Mouse (Mus musculus) macrophage (primary cell): Measurements from ENCODE around the gene Zfp948. TPM values are rescaled to one million over a fixed set of nuclear protein-coding genes. Genes with fewer than 3 reads are reported as not detected.

Experiments used
- H3K27ac ChIP-seq: fragments of 350-480 bp; formaldehyde crosslinking; 2 replicates; pipeline ENCODE4 v1.9.0; 2021
- H3K36me3 ChIP-seq: fragments of 350-480 bp; formaldehyde crosslinking; 2 replicates; pipeline ENCODE4 v1.9.0; 2021; ENCODE audit errors: inconsistent target
- H3K4me3 ChIP-seq: fragments of 350-480 bp; formaldehyde crosslinking; 2 replicates; pipeline ENCODE4 v1.9.0; 2021; ENCODE audit errors: inconsistent target
- H3K79me2 ChIP-seq: fragments of 350-480 bp; formaldehyde crosslinking; 2 replicates; pipeline ENCODE4 v1.9.0; 2021; ENCODE audit errors: inconsistent target
- WGBS: methylation state at CpG from one replicate; pipeline ENCODE4 v1.1.7; 2026; ENCODE audit warnings: inconsistent platforms; ENCODE audit not compliant: missing documents; 5-methylcytosine and 5-hydroxymethylcytosine counted together
- polyA plus RNA-seq: library from polyadenylated mRNA; stranded (reverse); fragments of 250-400 nt; gene quantifications from 3 replicates; pipeline ENCODE4 v1.2.4, GENCODE M21; 2018; ENCODE audit warnings: inconsistent platforms
- total RNA-seq, 78 experiments: library from RNA; depleted of rRNA; stranded (reverse); fragments of 250-400 nt; gene quantifications; 1 replicate in 9 of 78; 2 replicates in 24 of 78; 3 replicates in 43 of 78; 4 replicates in 2 of 78; pipeline ENCODE4 v1.2.4; 2018; ENCODE audit warnings: inconsistent platforms in 56 of 78

Zfp948 gene
- 10 to 100 TPM in 24 of 26 experiments, 1 to 10 TPM in 2; 4.2 to 34.9 (median 17.9) TPM for total RNA-seq (2018; cell fraction: chromatin; rRNA removed)
- total RNA-seq (2018; cell fraction: cytosol; rRNA removed) = 1 to 10 TPM; 2.5 to 7.8 (median 5.3) TPM
- total RNA-seq (2018; cell fraction: nucleus; rRNA removed) = 10 to 100 TPM in 25 of 26 experiments, 1 to 10 TPM in 1; 9.8 to 33.5 (median 16.8) TPM
- 5.0 to 9.7 TPM (median 7.9 TPM) in 3 replicates for polyA plus RNA-seq

GRCm38 (mm10) chr17:21566728-21567349 is at the start of gene Zfp948:
Zfp948 (plus strand) TSS chr17:21567008.
- peak within 1 kb of the TSS; percentile 63 for H3K27ac ChIP-seq
- 2% methylated on average over 29 of the region's 29 CpGs for WGBS

GRCm38 (mm10) chr17:21517130-21517671 is 49.6 kb upstream of the Zfp948 start:
- H3K27ac ChIP-seq = peak overlapping the region; percentile 79
- whole genome bisulfite sequencing = 29% methylated on average over 4 of the region's 4 CpGs
- peak overlapping the region; percentile 60 for H3K4me3 ChIP-seq
- H3K36me3 ChIP-seq = no peaks in the 10 kb centered on the region
- H3K79me2 ChIP-seq = no peaks in the 10 kb centered on the region

More at GRCm38 (mm10) chr17:21566728-21567349, at the start of gene Zfp948:
- Histone ChIP-seq H3K4me3 (peak within 1 kb of the TSS; percentile 53), H3K36me3 (peaks cover 6% of the 10 kb centered on the region), H3K79me2 (peaks cover 34% of the 10 kb centered on the region)

DNA sequence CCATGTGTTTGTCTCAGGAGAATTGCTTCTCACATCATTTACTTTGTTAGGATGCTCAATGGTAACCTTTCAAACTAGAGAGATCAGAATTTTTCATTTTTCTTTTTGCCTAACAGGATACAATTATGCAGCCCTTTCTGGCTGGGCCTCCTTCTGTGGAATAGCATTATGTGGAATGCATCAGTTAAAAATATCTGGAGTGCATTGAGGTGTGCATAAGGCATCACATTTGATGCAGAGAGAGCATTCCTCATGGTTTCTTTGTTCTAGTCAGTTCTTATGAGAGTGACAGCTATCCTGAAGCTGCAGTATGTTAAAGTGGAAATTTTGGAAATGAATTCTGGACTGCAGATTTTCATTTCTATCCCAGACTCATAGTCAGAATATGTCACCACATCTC is 40.5 kb upstream of the Zfp948 start:
- H3K79me2 ChIP-seq = no peaks in the 10 kb centered on the region
- H3K4me3 ChIP-seq = no peak overlapping the region
- H3K36me3 ChIP-seq = no peaks in the 10 kb centered on the region
- no peak overlapping the region for H3K27ac ChIP-seq

GRCm38 (mm10) chr17:21530645-21531330 is 36.0 kb upstream of the Zfp948 start:
- 86% methylated on average over 5 of the region's 5 CpGs for WGBS
- H3K36me3 ChIP-seq = no peaks in the 10 kb centered on the region
- H3K27ac ChIP-seq = no peak overlapping the region
- H3K79me2 ChIP-seq = no peaks in the 10 kb centered on the region; the same call in 1 of the 2 replicates
- H3K4me3 ChIP-seq = no peak overlapping the region

GRCm38 (mm10) chr17:21531621-21532020 is 35.2 kb upstream of the Zfp948 start:
- H3K36me3 ChIP-seq = no peaks in the 10 kb centered on the region
- WGBS = 64% methylated on average over 5 of the region's 5 CpGs
- peak overlapping the region; percentile 38; the same call in 1 of the 2 replicates for H3K4me3 ChIP-seq
- no peak overlapping the region for H3K27ac ChIP-seq
- peaks cover 6% of the 10 kb centered on the region for H3K79me2 ChIP-seq

DNA sequence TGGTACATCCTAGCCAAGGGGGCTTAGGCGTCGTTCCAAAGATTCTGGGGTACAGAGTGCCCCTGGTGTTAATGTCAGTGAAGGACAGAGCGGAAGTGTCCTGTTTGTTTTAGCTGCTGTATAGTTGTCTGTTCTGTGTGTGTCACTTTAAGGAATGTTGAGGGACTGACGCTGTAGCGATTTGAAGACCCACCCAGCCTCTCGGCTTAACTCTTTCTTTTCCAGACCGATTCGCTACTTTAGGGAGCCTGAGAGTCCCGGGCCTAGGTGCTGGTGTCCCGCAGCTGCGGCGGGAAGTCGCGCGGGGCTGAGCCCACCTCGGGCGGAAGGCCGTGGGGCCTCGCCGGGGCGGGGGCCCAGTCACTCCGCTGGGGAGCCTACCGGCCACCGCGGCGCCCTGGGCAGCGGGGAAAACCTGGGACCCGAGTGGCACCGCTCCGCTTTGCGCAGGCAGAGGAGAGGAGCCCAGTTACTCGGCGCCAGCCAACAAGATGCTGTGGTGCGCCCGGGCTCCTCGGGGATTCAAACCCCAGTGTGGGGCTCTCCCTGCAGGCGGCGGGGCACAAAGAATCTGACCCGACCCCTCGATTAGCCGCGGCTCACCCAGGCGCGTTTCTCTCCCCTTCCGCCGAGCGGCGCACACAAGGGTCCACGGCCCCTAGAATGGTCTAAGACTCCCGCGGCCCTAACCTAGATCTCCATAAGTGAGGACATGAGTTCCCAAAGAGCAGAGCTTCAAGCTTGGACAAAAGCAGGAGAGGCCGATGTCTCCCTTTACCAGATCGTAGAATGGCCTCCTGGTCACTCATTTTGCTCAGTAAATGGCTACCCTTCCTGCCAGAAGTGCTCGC is 34.5 kb upstream of the Zfp948 start:
- Histone ChIP-seq H3K36me3 (no peaks in the 10 kb centered on the region), H3K27ac (peak overlapping the region; percentile 48), H3K4me3 (peak overlapping the region; percentile 38), H3K79me2 (peaks cover 13% of the 10 kb centered on the region)
- 4% methylated on average over 37 of the region's 54 CpGs for WGBS

- WGBS = 100% methylated on average over 1 of the region's 1 CpGs
- no peak overlapping the region for H3K27ac ChIP-seq
- no peaks in the 10 kb centered on the region for H3K36me3 ChIP-seq
- H3K79me2 ChIP-seq = peaks cover 29% of the 10 kb centered on the region
- no peak overlapping the region for H3K4me3 ChIP-seq
Measured at GRCm38 (mm10) chr17:21533961-21534360, 32.8 kb upstream of the Zfp948 start.

DNA sequence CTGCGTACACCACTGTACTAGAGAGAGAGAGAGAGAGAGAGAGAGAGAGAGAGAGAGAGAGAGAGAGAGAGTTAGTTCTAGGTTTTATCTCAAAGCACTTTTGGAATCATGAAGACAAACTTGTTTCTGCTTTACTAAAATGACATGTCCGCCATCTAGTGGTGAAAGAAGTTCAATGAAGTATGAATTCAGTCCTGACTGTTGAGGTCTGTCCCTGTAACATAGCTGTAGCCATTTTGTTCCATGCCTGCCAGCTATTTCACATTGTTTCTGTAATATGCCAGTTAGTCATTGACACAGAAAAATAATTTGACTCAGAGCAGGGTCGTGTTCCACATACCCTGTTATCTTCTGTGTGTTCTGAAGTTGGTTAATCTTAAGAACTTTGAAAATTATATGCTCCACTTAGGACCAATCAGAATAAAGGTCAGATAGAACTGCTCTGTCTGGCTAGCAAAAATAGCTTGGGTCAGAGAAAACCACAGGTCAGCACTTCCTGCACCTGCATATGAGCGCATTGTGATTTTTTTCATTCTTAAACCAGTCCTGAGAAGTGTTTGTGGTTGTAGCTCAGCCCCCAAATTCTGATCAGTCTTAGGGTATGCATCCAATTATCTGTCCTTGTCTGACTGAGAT is 32.2 kb upstream of the Zfp948 start:
- WGBS = 0% methylated on average over 4 of the region's 4 CpGs
- Histone ChIP-seq H3K79me2 (peaks cover 35% of the 10 kb centered on the region), H3K4me3 (peak overlapping the region; percentile 85; the same call in 1 of the 2 replicates), H3K27ac (peak overlapping the region; percentile 80), H3K36me3 (no peaks in the 10 kb centered on the region)

DNA sequence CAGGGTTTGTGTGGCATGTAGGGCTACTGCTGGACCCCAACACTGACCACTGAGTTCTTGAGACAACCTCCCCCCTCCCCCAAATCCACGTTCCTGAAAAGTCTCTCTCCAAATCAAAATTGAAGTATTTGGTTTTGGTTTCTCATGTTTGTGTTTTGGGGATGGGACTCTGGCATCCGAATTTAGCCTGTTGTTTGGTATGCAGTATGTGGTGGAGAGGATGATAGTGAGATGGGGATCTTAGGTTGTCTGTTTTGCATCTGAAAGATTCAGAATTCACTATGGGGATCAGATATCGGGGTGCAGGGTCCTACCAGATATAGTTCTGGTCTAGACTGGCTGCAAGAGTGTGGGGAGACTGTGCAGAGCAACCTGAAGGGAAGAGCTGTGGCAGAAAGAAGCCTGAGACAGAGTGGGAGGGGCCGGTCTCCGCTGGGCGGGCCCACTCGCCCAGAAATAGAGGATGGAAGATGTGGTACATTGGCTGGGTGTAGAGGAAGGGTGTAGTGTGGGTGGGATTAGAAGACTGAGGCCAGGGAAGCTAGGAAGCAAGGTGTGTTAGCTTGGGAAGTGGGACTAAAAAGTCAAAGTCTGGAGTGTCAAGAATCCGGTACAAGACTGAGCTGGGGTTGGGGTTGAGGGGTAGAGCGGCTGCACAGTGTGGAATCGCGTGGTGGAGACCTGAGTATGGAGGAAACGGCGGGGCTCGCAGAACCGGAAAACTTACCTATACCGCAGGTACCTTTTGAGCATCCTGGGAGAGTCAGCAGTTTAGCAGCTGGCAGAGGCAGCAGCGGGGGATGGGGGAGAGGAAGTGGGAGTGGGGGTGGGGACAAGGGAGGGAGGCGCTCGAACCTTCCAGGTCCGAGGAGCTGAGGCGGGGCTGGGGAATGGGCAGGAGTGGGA is 31.5 kb upstream of the Zfp948 start, which contains the start of gene Zfp52:
TSS of gene Zfp52 (plus strand) at position 444 of the 906 bp plus-strand sequence.
- WGBS = 1% methylated on average over 21 of the region's 21 CpGs
- H3K79me2 ChIP-seq = peaks cover 43% of the 10 kb centered on the region
- peak within 1 kb of the TSS; percentile 80 for H3K27ac ChIP-seq
- H3K36me3 ChIP-seq = no peaks in the 10 kb centered on the region
- peak within 1 kb of the TSS; percentile 85 for H3K4me3 ChIP-seq

DNA sequence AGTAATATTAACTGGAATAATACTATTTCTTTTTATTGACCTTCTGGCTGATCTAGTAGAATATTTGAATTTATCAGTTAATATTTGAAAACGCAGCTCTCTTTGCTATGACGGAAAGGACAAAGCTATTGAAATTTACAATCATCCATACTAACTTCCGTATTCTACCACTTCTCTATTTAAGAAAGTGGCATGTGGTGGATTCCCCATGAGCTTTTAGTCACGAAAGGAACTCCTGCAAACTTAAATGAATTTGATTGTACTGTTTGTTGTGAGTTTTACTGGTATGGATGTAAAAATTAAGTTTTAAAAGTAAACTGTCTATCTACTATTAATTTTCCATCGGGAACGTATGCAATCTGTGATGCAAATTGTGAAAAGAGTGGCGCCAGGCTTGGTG is 30.7 kb upstream of the Zfp948 start:
- WGBS = 17% methylated on average over 7 of the region's 7 CpGs
- peak overlapping the region; percentile 80 for H3K27ac ChIP-seq
- H3K36me3 ChIP-seq = peaks cover 4% of the 10 kb centered on the region; the same call in 1 of the 2 replicates
- H3K4me3 ChIP-seq = peak overlapping the region; percentile 85
- peaks cover 50% of the 10 kb centered on the region for H3K79me2 ChIP-seq

DNA sequence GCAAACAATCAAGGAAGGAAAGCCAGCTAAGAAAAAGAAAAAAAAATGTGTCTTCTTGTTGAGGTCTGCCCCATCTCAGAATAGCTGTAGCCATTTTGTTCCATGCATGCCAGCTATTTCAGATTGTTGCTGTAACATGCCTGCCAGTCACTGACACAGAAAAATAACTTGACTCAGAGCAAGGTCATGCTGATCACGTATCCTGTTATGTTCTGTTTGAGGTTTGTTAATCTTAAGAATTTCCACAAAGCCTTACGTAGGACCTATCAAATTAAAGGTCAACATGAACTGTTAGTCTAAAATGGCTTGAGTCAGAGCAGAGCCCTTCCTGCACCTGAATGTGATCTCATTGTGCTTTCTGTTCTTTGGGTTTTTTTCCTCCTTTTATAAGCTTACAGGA is 30.1 kb upstream of the Zfp948 start:
- H3K4me3 ChIP-seq = peak overlapping the region; percentile 85
- H3K36me3 ChIP-seq = peaks cover 5% of the 10 kb centered on the region; the same call in 1 of the 2 replicates
- peak overlapping the region; percentile 80 for H3K27ac ChIP-seq
- 65% methylated on average over 2 of the region's 2 CpGs for WGBS
- H3K79me2 ChIP-seq = peaks cover 56% of the 10 kb centered on the region

DNA sequence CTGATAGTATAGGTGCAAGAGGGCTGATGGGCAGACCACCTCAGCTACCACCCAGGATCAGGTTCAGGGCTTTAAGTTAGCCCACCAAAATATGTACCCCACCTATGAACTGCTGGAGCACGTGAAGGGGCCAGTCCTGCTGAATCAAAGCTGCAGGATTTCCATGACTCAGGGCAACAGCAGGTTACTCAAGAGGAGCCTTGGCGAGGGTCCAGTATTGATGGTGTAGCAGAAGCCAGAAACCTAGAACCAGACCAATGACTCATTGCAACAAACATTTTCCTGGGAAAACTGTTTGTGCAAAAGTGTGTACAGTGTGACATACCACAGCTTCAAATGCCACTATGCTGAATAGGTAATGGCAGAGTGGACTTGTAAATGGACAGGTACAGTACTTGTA is 9.0 kb upstream of the Zfp948 start:
- Histone ChIP-seq H3K27ac (no peak overlapping the region), H3K36me3 (peaks cover 60% of the 10 kb centered on the region), H3K79me2 (peaks cover 11% of the 10 kb centered on the region; the same call in 1 of the 2 replicates), H3K4me3 (no peak overlapping the region)
- 76% methylated on average over 2 of the region's 2 CpGs for WGBS

DNA sequence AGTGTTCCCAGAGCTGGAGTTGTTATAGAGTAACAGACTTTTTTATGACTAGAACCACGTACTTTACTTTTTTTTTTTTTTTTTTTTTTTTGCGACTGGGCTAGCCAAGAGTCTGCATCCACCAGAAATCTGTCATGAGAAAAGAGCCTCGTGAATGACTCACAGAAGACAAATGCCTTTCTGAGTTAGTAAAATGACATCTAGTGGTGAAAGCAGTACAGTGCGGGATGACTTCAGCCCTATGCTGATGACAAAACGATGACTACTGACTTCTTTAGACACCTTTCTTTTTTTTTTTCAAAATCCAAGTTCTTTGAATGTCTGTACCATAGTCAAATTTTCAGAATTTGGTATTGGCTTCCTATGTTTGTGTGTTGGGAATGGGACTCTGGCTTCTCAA is 588 bp upstream of the Zfp948 start:
- peak overlapping the region; percentile 53 for H3K4me3 ChIP-seq
- WGBS = 3% methylated on average over 3 of the region's 5 CpGs
- peaks cover 13% of the 10 kb centered on the region for H3K36me3 ChIP-seq
- peak overlapping the region; percentile 63 for H3K27ac ChIP-seq
- H3K79me2 ChIP-seq = peaks cover 34% of the 10 kb centered on the region
